Mouse (Mus musculus): ENCODE measurements at regions not wholly inside any gene's neighbourhood (a gene's known extent, or its start where the extent isn't known, plus 50 kb on each side); places are given as distances from the start of the nearest gene placed in this dataset.

DNA sequence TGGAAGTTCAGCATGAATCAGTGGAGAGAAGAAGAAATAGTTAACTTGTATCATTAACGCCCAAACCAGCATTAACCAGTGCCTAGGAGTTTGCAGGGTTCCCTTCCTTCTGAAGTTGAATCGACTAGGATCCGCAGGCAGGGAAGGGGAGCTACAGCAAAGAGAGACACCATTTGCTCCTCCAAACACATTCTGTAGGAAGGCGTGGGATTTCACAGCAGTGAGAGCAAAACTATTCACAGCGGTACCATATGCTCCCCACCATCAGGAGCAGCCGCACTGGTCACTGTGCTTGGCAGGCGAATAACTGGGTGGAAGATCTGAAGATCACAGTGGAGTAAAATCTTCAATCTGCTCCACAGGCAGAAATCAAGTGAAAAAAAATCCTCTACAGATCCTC lies 610.3 kb downstream of the Lmo4 start:
- TF ChIP-seq CTCF (IDR thresholded peaks at IDR 0.05; ENCODE audit: low read depth) (no peak), EP300 (IDR thresholded peaks at IDR 0.05; ENCODE audit: low read depth) (no peak)

All from heart, postnatal 0 days (tissue).